Mouse (Mus musculus): ENCODE measurements around the gene Gm17349. TPM values are rescaled to one million over a fixed set of nuclear protein-coding genes. Genes with fewer than 3 reads are reported as not detected.
A peak's percentile ranks its signal among the peaks of the same experiment; 100 is the strongest.

Gm17349 gene
- polyA plus RNA-seq, 1 experiment from 2014 or later = not detected

DNA sequence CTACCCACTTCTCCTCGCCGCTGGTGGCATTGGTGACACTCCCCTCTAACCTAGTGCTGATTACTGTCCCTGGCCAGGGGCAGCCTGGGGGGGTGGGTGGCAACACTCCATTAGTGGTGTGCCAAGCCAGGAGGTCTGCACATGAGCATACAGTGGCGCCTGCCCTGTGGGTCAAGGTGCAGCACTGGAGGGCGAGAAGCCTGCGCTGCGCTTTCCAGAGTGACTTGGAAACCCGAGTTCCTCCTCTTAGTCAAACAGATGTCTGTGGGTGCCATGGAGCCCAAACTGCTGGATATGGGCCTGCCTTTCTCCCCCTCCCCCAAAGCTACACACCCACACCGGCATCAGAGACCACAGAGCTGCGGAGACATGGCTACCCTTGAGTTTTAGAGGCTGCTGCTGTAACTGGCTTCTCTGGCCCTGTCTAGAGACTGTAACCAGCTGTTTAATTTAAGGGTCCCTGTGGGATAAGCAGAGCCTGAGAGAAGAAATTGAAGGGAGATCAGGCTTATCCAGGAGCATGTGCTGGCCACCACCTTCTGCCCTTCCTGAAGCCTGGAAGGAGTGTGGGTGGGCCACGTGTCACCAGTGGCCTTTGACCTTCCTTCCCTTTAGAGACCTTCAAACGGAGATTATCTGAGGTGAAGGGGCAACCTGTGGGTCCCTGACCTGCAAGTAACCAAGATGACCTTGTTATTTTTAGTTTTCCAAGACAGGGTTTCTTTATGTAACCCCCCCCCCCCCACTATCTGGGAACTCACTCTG is 10.9 kb upstream of the Gm17349 start:
- H3K9me3 ChIP-seq (replicated peaks; ENCODE audit: control insufficient read depth, low read length) = no peaks in the 10 kb centered on the region
- no peak overlapping the region for H3K4me2 ChIP-seq (ENCODE audit: low read depth, low read length)
- no peaks in the 10 kb centered on the region for H3K4me1 ChIP-seq (ENCODE audit: control insufficient read depth, insufficient read depth, low read length)
- ATAC-seq (replicated peaks; ENCODE audit: insufficient number of reproducible peaks, low FRiP score, low TSS enrichment, low read depth) (no peak), DNase-seq (ENCODE audit: low spot score) (no peak)
- peaks cover 12% of the 10 kb centered on the region for H3K36me3 ChIP-seq (replicated peaks; ENCODE audit: control insufficient read depth, insufficient read depth, low read depth, low read length)
- no peaks in the 10 kb centered on the region for H3K27me3 ChIP-seq (ENCODE audit: control insufficient read depth, insufficient read depth, low read length)
- 60% methylated on average over 11 of the region's 11 CpGs for WGBS
- no peak overlapping the region for H3K9ac ChIP-seq (replicated peaks; ENCODE audit: low read length)
- no peak overlapping the region for H3K27ac ChIP-seq (replicated peaks; ENCODE audit: low read depth, low read length)
- H3K4me3 ChIP-seq (ENCODE audit: low read depth, low read length) = no peak overlapping the region

GRCm38 (mm10) chr15:99715361-99715865 is 10.1 kb upstream of the Gm17349 start:
- Histone ChIP-seq H3K4me1 (ENCODE audit: control insufficient read depth, insufficient read depth, low read length) (no peaks in the 10 kb centered on the region), H3K9ac (replicated peaks; ENCODE audit: low read length) (no peak overlapping the region), H3K4me2 (ENCODE audit: low read depth, low read length) (no peak overlapping the region), H3K9me3 (replicated peaks; ENCODE audit: control insufficient read depth, low read length) (no peaks in the 10 kb centered on the region), H3K36me3 (replicated peaks; ENCODE audit: control insufficient read depth, insufficient read depth, low read depth, low read length) (peaks cover 15% of the 10 kb centered on the region), H3K27ac (replicated peaks; ENCODE audit: low read depth, low read length) (no peak overlapping the region), H3K27me3 (ENCODE audit: control insufficient read depth, insufficient read depth, low read length) (no peaks in the 10 kb centered on the region), H3K4me3 (ENCODE audit: low read depth, low read length) (no peak overlapping the region)
- no peak for ATAC-seq (replicated peaks; ENCODE audit: insufficient number of reproducible peaks, low FRiP score, low TSS enrichment, low read depth)
- 82% methylated on average over 13 of the region's 13 CpGs for WGBS
- no peak for DNase-seq (ENCODE audit: low spot score)

DNA sequence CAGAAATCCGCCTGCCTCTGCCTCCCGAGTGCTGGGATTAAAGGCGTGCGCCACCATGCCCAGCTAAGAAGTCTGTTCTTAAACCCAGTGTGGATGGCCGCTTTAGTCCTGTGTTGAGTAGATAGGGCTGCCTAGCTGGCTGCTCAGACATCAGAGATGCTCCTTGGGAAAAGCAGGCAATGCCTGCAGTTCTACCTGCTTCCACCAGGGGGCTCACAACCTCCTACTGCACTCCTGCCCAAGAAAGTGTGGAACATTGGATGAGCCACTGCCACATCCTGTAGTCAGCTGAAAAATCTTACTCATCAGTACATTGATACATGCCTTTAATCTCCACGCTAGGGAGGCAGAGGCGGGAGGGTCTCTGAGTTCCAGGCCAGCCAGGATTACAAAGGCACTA is 9.6 kb upstream of the Gm17349 start:
- H3K36me3 ChIP-seq (replicated peaks; ENCODE audit: control insufficient read depth, insufficient read depth, low read depth, low read length) = peaks cover 18% of the 10 kb centered on the region
- no peak overlapping the region for H3K4me3 ChIP-seq (ENCODE audit: low read depth, low read length)
- H3K4me1 ChIP-seq (ENCODE audit: control insufficient read depth, insufficient read depth, low read length) = no peaks in the 10 kb centered on the region
- H3K9ac ChIP-seq (replicated peaks; ENCODE audit: low read length) = no peak overlapping the region
- no peak overlapping the region for H3K27ac ChIP-seq (replicated peaks; ENCODE audit: low read depth, low read length)
- H3K4me2 ChIP-seq (ENCODE audit: low read depth, low read length) = no peak overlapping the region
- H3K27me3 ChIP-seq (ENCODE audit: control insufficient read depth, insufficient read depth, low read length) = no peaks in the 10 kb centered on the region
- H3K9me3 ChIP-seq (replicated peaks; ENCODE audit: control insufficient read depth, low read length) = no peaks in the 10 kb centered on the region
- ATAC-seq (replicated peaks; ENCODE audit: insufficient number of reproducible peaks, low FRiP score, low TSS enrichment, low read depth) (no peak), DNase-seq (ENCODE audit: low spot score) (peak; percentile 87)
- WGBS = 53% methylated on average over 7 of the region's 7 CpGs

DNA sequence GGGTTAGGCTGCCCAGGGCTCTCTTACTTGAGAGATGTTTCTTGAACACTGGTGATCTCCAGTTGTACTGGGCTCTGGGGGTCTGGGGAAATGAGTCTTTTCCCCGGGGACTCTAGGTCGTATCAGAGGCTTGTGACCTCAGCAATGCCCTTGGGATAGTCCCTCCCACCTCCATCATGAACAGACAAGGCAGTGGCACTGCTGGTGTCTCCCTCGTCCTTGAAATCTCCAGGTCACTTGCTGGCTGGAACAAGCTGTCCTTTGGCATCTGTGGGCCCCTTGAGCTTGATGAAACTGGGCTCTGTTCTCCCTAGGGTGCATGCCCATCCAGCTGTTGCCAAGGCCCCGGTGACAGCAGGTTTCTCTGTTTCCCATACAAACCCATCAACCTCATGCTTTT is 8.9 kb upstream of the Gm17349 start:
- Histone ChIP-seq H3K4me2 (ENCODE audit: low read depth, low read length) (no peak overlapping the region), H3K27ac (replicated peaks; ENCODE audit: low read depth, low read length) (no peak overlapping the region), H3K4me1 (ENCODE audit: control insufficient read depth, insufficient read depth, low read length) (no peaks in the 10 kb centered on the region), H3K9ac (replicated peaks; ENCODE audit: low read length) (no peak overlapping the region), H3K4me3 (ENCODE audit: low read depth, low read length) (no peak overlapping the region), H3K27me3 (ENCODE audit: control insufficient read depth, insufficient read depth, low read length) (no peaks in the 10 kb centered on the region), H3K36me3 (replicated peaks; ENCODE audit: control insufficient read depth, insufficient read depth, low read depth, low read length) (peaks cover 18% of the 10 kb centered on the region), H3K9me3 (replicated peaks; ENCODE audit: control insufficient read depth, low read length) (no peaks in the 10 kb centered on the region)
- no peak for DNase-seq (ENCODE audit: low spot score)
- 76% methylated on average over 4 of the region's 4 CpGs for WGBS
- ATAC-seq (replicated peaks; ENCODE audit: insufficient number of reproducible peaks, low FRiP score, low TSS enrichment, low read depth) = no peak

GRCm38 (mm10) chr15:99713569-99713968 is 8.3 kb upstream of the Gm17349 start:
- Histone ChIP-seq H3K9ac (replicated peaks; ENCODE audit: low read length) (no peak overlapping the region), H3K9me3 (replicated peaks; ENCODE audit: control insufficient read depth, low read length) (no peaks in the 10 kb centered on the region), H3K27me3 (ENCODE audit: control insufficient read depth, insufficient read depth, low read length) (no peaks in the 10 kb centered on the region), H3K27ac (replicated peaks; ENCODE audit: low read depth, low read length) (no peak overlapping the region), H3K4me3 (ENCODE audit: low read depth, low read length) (no peak overlapping the region), H3K36me3 (replicated peaks; ENCODE audit: control insufficient read depth, insufficient read depth, low read depth, low read length) (peaks cover 18% of the 10 kb centered on the region), H3K4me1 (ENCODE audit: control insufficient read depth, insufficient read depth, low read length) (no peaks in the 10 kb centered on the region), H3K4me2 (ENCODE audit: low read depth, low read length) (no peak overlapping the region)
- no peak for DNase-seq (ENCODE audit: low spot score)
- ATAC-seq (replicated peaks; ENCODE audit: insufficient number of reproducible peaks, low FRiP score, low TSS enrichment, low read depth) = no peak
- 77% methylated on average over 3 of the region's 3 CpGs for WGBS

DNA sequence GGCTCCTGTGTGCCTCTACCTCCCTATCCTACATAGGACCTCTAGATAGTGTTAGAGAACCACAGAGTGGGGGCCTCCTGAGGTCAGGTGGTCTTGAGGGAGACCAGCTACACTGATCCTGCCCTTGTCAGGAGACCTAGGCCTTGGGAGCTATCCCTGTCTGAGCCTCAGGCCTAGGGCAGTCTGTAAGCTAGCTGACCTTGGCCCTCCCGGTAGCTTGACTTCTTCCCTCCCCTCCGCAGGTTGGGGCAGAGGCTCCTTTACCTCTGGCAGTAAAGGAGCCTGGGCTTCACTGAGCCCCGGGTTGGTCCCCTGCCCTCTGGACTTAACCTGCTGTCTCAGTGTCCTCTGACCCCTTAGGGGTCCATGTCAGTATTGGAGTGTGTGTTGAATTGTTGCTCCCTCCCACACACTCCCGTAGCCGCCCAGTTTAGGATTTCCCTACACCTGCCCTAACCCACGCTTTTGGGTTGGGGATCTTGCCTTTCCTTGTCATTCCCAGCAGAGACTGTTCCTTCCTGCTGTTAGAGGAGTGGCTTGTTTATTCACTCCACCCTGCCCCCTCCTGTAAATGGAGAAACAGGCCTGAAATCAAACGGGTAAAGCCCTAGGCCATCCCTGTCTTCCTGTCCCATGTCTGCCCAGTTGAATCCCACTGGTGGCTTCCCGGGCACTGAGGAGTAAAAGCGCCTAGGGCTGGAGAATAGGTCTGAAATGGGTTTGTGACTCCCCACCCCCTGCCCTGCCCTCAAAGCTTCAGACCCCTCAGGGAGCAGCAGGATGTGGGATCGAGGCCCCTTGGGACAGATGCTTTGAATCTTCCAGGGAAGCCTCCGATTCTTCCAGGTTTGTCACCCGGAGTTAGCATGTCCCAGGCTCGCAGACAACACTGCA is 7.6 kb upstream of the Gm17349 start:
- Histone ChIP-seq H3K9ac (replicated peaks; ENCODE audit: low read length) (no peak overlapping the region), H3K27me3 (ENCODE audit: control insufficient read depth, insufficient read depth, low read length) (no peaks in the 10 kb centered on the region), H3K4me1 (ENCODE audit: control insufficient read depth, insufficient read depth, low read length) (no peaks in the 10 kb centered on the region), H3K4me2 (ENCODE audit: low read depth, low read length) (no peak overlapping the region), H3K27ac (replicated peaks; ENCODE audit: low read depth, low read length) (no peak overlapping the region), H3K36me3 (replicated peaks; ENCODE audit: control insufficient read depth, insufficient read depth, low read depth, low read length) (peaks cover 22% of the 10 kb centered on the region), H3K4me3 (ENCODE audit: low read depth, low read length) (no peak overlapping the region), H3K9me3 (replicated peaks; ENCODE audit: control insufficient read depth, low read length) (no peaks in the 10 kb centered on the region)
- DNase-seq (ENCODE audit: low spot score) (no peak), ATAC-seq (replicated peaks; ENCODE audit: insufficient number of reproducible peaks, low FRiP score, low TSS enrichment, low read depth) (no peak)
- WGBS = 52% methylated on average over 13 of the region's 13 CpGs

DNA sequence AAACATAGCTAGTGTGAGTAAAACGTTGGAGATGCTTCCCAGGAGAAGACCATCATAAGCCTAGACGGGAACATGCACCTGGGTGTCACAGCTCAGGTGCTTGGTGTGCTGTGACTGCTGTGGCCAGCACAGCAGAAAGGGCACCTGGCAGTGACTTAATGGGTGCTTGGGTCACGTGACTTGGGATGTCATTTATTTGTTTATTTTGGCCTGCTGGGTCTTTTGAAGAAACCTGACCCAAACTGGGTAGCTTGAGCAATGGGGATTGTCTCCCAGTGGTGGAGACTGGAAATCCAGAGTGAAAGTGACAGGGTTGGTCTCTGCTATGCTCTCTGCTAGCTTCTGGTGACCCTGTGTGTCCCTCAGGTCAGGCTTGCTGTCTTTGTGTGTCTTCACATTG is 6.2 kb upstream of the Gm17349 start:
- Histone ChIP-seq H3K9me3 (replicated peaks; ENCODE audit: control insufficient read depth, low read length) (no peaks in the 10 kb centered on the region), H3K4me2 (ENCODE audit: low read depth, low read length) (no peak overlapping the region), H3K4me3 (ENCODE audit: low read depth, low read length) (no peak overlapping the region), H3K27ac (replicated peaks; ENCODE audit: low read depth, low read length) (no peak overlapping the region), H3K27me3 (ENCODE audit: control insufficient read depth, insufficient read depth, low read length) (no peaks in the 10 kb centered on the region), H3K36me3 (replicated peaks; ENCODE audit: control insufficient read depth, insufficient read depth, low read depth, low read length) (peaks cover 24% of the 10 kb centered on the region), H3K4me1 (ENCODE audit: control insufficient read depth, insufficient read depth, low read length) (no peaks in the 10 kb centered on the region), H3K9ac (replicated peaks; ENCODE audit: low read length) (no peak overlapping the region)
- 75% methylated on average over 3 of the region's 3 CpGs for WGBS
- ATAC-seq (replicated peaks; ENCODE audit: insufficient number of reproducible peaks, low FRiP score, low TSS enrichment, low read depth) (no peak), DNase-seq (ENCODE audit: low spot score) (no peak)
